Mouse (Mus musculus) myocyte (in vitro differentiated cells): ENCODE data around the gene Vdac1. TPM values are rescaled to one million over a fixed set of nuclear protein-coding genes. Genes with fewer than 3 reads are reported as not detected.
A peak's percentile ranks its signal among the peaks of the same experiment; 100 is the strongest.

Experiments
- H3K27me3 ChIP-seq: one replicate; pipeline ENCODE4 v1.6.1; 2011; ENCODE audit not compliant: control insufficient read depth, insufficient read depth, insufficient read length
- H3K36me3 ChIP-seq: one replicate; pipeline ENCODE4 v1.6.1; 2011; ENCODE audit not compliant: control insufficient read depth, insufficient read depth
- H3K4me2 ChIP-seq: one replicate; pipeline ENCODE4 v1.6.1; 2011; ENCODE audit warnings: low read depth, control low read depth
- H3K4me3 ChIP-seq: one replicate; pipeline ENCODE4 v1.5.1; 2011; ENCODE audit warnings: mild to moderate bottlenecking, control low read depth, moderate library complexity
- H3K79me2 ChIP-seq: one replicate; pipeline ENCODE4 v1.6.1; 2011; ENCODE audit not compliant: control insufficient read depth, insufficient read depth
- H3ac ChIP-seq: one replicate; pipeline ENCODE4 v1.6.1; 2011; ENCODE audit not compliant: control insufficient read depth, insufficient read length
- CEBPB ChIP-seq: IDR thresholded peaks from 2 replicates; pipeline ENCODE4 v1.6.1; 2011; ENCODE audit warnings: mild to moderate bottlenecking, moderate library complexity; ENCODE audit not compliant: poor library complexity, insufficient read depth, severe bottlenecking
- E2F4 ChIP-seq: IDR thresholded peaks from one replicate; pipeline ENCODE4 v1.6.1; 2011; ENCODE audit warnings: mild to moderate bottlenecking, control low read depth, moderate library complexity; ENCODE audit not compliant: insufficient read depth
- MAX ChIP-seq: IDR thresholded peaks from one replicate; pipeline ENCODE4 v1.6.1; 2011; ENCODE audit warnings: low read depth, mild to moderate bottlenecking, control low read depth
- MYOD1 ChIP-seq, 3 experiments: IDR thresholded peaks; one replicate each; pipeline ENCODE4 v1.6.1; 2011; ENCODE audit warnings: control low read depth in 2 of 3, low read depth in 2 of 3, mild to moderate bottlenecking in 2 of 3, moderate library complexity in 1 of 3; ENCODE audit not compliant: insufficient read length in 2 of 3, control insufficient read depth in 1 of 3
- MYOG ChIP-seq, 3 experiments: IDR thresholded peaks; one replicate each; pipeline ENCODE4 v1.6.1; 2011; ENCODE audit warnings: control low read depth in 2 of 3, low read depth in 2 of 3, mild to moderate bottlenecking in 2 of 3; ENCODE audit not compliant: insufficient read length in 2 of 3, control insufficient read depth in 1 of 3, insufficient read depth in 1 of 3
- POLR2A ChIP-seq: IDR thresholded peaks from one replicate; pipeline ENCODE4 v1.6.1; 2011; ENCODE audit warnings: low read depth, mild to moderate bottlenecking, control low read depth, moderate library complexity; ENCODE audit not compliant: insufficient read length
- POLR2AphosphoS2 ChIP-seq: IDR thresholded peaks from one replicate; pipeline ENCODE4 v1.6.1; 2011; ENCODE audit warnings: low read depth, control low read depth; ENCODE audit not compliant: insufficient read length
- REST ChIP-seq: IDR thresholded peaks from one replicate; pipeline ENCODE4 v1.6.1; 2011; ENCODE audit warnings: mild to moderate bottlenecking, control low read depth, moderate library complexity; ENCODE audit not compliant: insufficient read depth, insufficient read length
- SRF ChIP-seq: IDR thresholded peaks from one replicate; pipeline ENCODE4 v1.6.1; 2011; ENCODE audit warnings: low read depth; ENCODE audit not compliant: control insufficient read depth, insufficient read length
- TCF12 ChIP-seq: IDR thresholded peaks from one replicate; pipeline ENCODE4 v1.6.1; 2011; ENCODE audit warnings: mild to moderate bottlenecking, control low read depth; ENCODE audit not compliant: poor library complexity, insufficient read depth, severe bottlenecking
- TCF3 ChIP-seq: IDR thresholded peaks from one replicate; pipeline ENCODE4 v1.6.1; 2011; ENCODE audit warnings: low read depth, control low read depth; ENCODE audit not compliant: insufficient read length
- USF1 ChIP-seq: IDR thresholded peaks from one replicate; pipeline ENCODE4 v1.6.1; 2011; ENCODE audit warnings: low read depth, mild to moderate bottlenecking, control low read depth, moderate library complexity
- polyA plus RNA-seq: library from polyadenylated mRNA; unstranded; fragments of >200 nt; fragmentation: generic; extraction: Trizol; gene quantifications from one replicate; pipeline ENCODE4 v1.2.1, GENCODE M21; 2012; ENCODE audit warnings: missing spikeins

Gene Vdac1
- polyA plus RNA-seq, 1 experiment = 342 TPM

GRCm38 (mm10) chr11:52397385-52397987 lies 36.8 kb downstream of the Vdac1 start:
- Histone ChIP-seq H3K79me2 (peaks cover 57% of the 10 kb centered on the region), H3K36me3 (no peaks in the 10 kb centered on the region), H3K4me2 (peak overlapping the region; percentile 77), H3K27me3 (no peaks in the 10 kb centered on the region), H3K4me3 (peak overlapping the region; percentile 86), H3ac (no peak overlapping the region)
- TF ChIP-seq SRF (no peak), POLR2AphosphoS2 (no peak), TCF3 (no peak), E2F4 (no peak)

GRCm38 (mm10) chr11:52401476-52401875 lies 40.8 kb downstream of the Vdac1 start:
- Histone ChIP-seq H3K4me3 (no peak overlapping the region), H3K27me3 (no peaks in the 10 kb centered on the region), H3K36me3 (peaks cover 20% of the 10 kb centered on the region), H3K79me2 (peaks cover 64% of the 10 kb centered on the region), H3ac (no peak overlapping the region), H3K4me2 (no peak overlapping the region)
- TF ChIP-seq CEBPB (no peak), E2F4 (no peak), TCF12 (no peak), POLR2AphosphoS2 (no peak), TCF3 (no peak), USF1 (no peak), MYOD1 (IDR thresholded peaks at IDR 0.05; ENCODE audit: control insufficient read depth in 1 of 3, insufficient read length in 2 of 3, low read depth in 2 of 3) (no peak), MAX (no peak), SRF (no peak), POLR2A (no peak), MYOG (IDR thresholded peaks at IDR 0.05; ENCODE audit: control insufficient read depth in 1 of 3, insufficient read depth in 1 of 3, insufficient read length in 2 of 3, low read depth in 2 of 3) (no peak), REST (no peak)

GRCm38 (mm10) chr11:52402566-52402965 lies 41.9 kb downstream of the Vdac1 start:
- Histone ChIP-seq H3K4me3 (no peak overlapping the region), H3K79me2 (peaks cover 53% of the 10 kb centered on the region), H3K4me2 (no peak overlapping the region), H3ac (no peak overlapping the region), H3K27me3 (no peaks in the 10 kb centered on the region), H3K36me3 (peaks cover 26% of the 10 kb centered on the region)
- no peak for TF ChIP-seq CEBPB
- TF ChIP-seq USF1 = no peak
- TF ChIP-seq TCF3 = no peak
- no peak for TF ChIP-seq E2F4
- no peak for TF ChIP-seq POLR2AphosphoS2
- TF ChIP-seq MAX = no peak
- TF ChIP-seq SRF = no peak
- TF ChIP-seq MYOD1 (IDR thresholded peaks at IDR 0.05; ENCODE audit: control insufficient read depth in 1 of 3, insufficient read length in 2 of 3, low read depth in 2 of 3) = no peak
- no peak for TF ChIP-seq TCF12
- no peak for TF ChIP-seq REST
- no peak for TF ChIP-seq POLR2A
- no peak for TF ChIP-seq MYOG (IDR thresholded peaks at IDR 0.05; ENCODE audit: control insufficient read depth in 1 of 3, insufficient read depth in 1 of 3, insufficient read length in 2 of 3, low read depth in 2 of 3)

GRCm38 (mm10) chr11:52404209-52404608 lies 43.5 kb downstream of the Vdac1 start:
- Histone ChIP-seq H3K36me3 (peaks cover 30% of the 10 kb centered on the region), H3K4me2 (no peak overlapping the region), H3K27me3 (no peaks in the 10 kb centered on the region), H3K79me2 (peaks cover 37% of the 10 kb centered on the region), H3K4me3 (no peak overlapping the region), H3ac (no peak overlapping the region)
- TF ChIP-seq REST (no peak), MAX (no peak), TCF3 (no peak), POLR2AphosphoS2 (no peak)

- no peaks in the 10 kb centered on the region for H3K27me3 ChIP-seq
- no peak overlapping the region for H3K4me2 ChIP-seq
- H3ac ChIP-seq = no peak overlapping the region
- TF ChIP-seq CEBPB = no peak
- TF ChIP-seq SRF = no peak
- no peak for TF ChIP-seq POLR2A
- TF ChIP-seq POLR2AphosphoS2 = no peak
- TF ChIP-seq TCF3 = no peak
- TF ChIP-seq USF1 = no peak
- no peak for TF ChIP-seq E2F4
- no peak for TF ChIP-seq TCF12
- no peak for TF ChIP-seq MAX
- TF ChIP-seq REST = no peak
- no peak for TF ChIP-seq MYOG (IDR thresholded peaks at IDR 0.05; ENCODE audit: control insufficient read depth in 1 of 3, insufficient read depth in 1 of 3, insufficient read length in 2 of 3, low read depth in 2 of 3)
- TF ChIP-seq MYOD1 (IDR thresholded peaks at IDR 0.05; ENCODE audit: control insufficient read depth in 1 of 3, insufficient read length in 2 of 3, low read depth in 2 of 3) = no peak
- peaks cover 30% of the 10 kb centered on the region for H3K36me3 ChIP-seq
- no peak overlapping the region for H3K4me3 ChIP-seq
- H3K79me2 ChIP-seq = peaks cover 26% of the 10 kb centered on the region
Observed at GRCm38 (mm10) chr11:52405196-52405688, 44.6 kb downstream of the Vdac1 start.
